In genomic region chr11:55032286-55032685, GRCm38 (mm10) we compare ENCODE assay signal across 8 mouse cellular contexts. TPM values are rescaled to one million over a fixed set of nuclear protein-coding genes. Genes with fewer than 3 reads are reported as not detected.
DNase-seq lines count a peak whose midpoint lies in the region; ATAC-seq and TF ChIP-seq lines count a peak whose summit lies in the region.

No protein-coding gene starts in this region.

- no peak for ATAC-seq in forebrain, embryonic 12.5 days (ENCODE audit: low FRiP score)
- ATAC-seq in liver, embryonic 12.5 days, result no peak

- H3K4me1 ChIP-seq in forebrain, embryonic 12.5 days, result peaks cover 27% of the 10 kb centered on the region
- peaks cover 39% of the 10 kb centered on the region for H3K4me1 ChIP-seq in liver, embryonic 12.5 days

- peak overlapping the region; percentile 58; the same call in 1 of the 2 replicates for H3K9ac ChIP-seq in forebrain, embryonic 12.5 days
- H3K9ac ChIP-seq in liver, embryonic 12.5 days, result peak overlapping the region; percentile 54

- H3K9me3 ChIP-seq in forebrain, embryonic 12.5 days, result no peaks in the 10 kb centered on the region
- H3K9me3 ChIP-seq in liver, embryonic 12.5 days (replicated peaks), result no peaks in the 10 kb centered on the region

- peak overlapping the region; percentile 96 for H3K27ac ChIP-seq in gastrocnemius, adult 2 months
- H3K27ac ChIP-seq in forebrain, embryonic 12.5 days, result no peak overlapping the region
- peak overlapping the region; percentile 62; the same call in 1 of the 2 replicates for H3K27ac ChIP-seq in liver, embryonic 12.5 days

- intact Hi-C loops in gastrocnemius, adult 2 months (cut with DNase I), result loop anchor here (2.0 kb wide), 1 partner anchor 15 kb away; no protein-coding TSS in a partner anchor
- intact Hi-C loops in gastrocnemius, postnatal 36 days (cut with DNase I), result no loop called here

- H3K79me2 ChIP-seq in C2C12 (ENCODE audit: control insufficient read depth, insufficient read depth), result peaks cover 61% of the 10 kb centered on the region

- H3K27me3 ChIP-seq in C2C12 (ENCODE audit: control insufficient read depth, insufficient read depth, insufficient read length), result no peaks in the 10 kb centered on the region
- H3K27me3 ChIP-seq in forebrain, embryonic 12.5 days, result peaks cover 39% of the 10 kb centered on the region
- H3K27me3 ChIP-seq in liver, embryonic 12.5 days (replicated peaks), result peaks cover 22% of the 10 kb centered on the region

- peak overlapping the region; percentile 93 for H3ac ChIP-seq in C2C12 (ENCODE audit: control insufficient read depth, insufficient read length, low read depth)

- no peak for TF ChIP-seq CTCF in gastrocnemius, adult 2 months (IDR thresholded peaks at IDR 0.05)
- TF ChIP-seq CTCF in C2C12 (IDR thresholded peaks at IDR 0.05; ENCODE audit: control insufficient read depth, insufficient read depth, insufficient read length), result no peak

- H3K79me3 ChIP-seq in C2C12 (ENCODE audit: low read depth), result peaks cover 43% of the 10 kb centered on the region

- peaks cover 12% of the 10 kb centered on the region for H3K36me3 ChIP-seq in C2C12 (ENCODE audit: control insufficient read depth, insufficient read depth)
- no peaks in the 10 kb centered on the region for H3K36me3 ChIP-seq in forebrain, embryonic 12.5 days (replicated peaks)
- H3K36me3 ChIP-seq in liver, embryonic 12.5 days, result no peaks in the 10 kb centered on the region

- peak overlapping the region; percentile 73 for H3K4me3 ChIP-seq in gastrocnemius, adult 2 months
- peak overlapping the region; percentile 76 for H3K4me3 ChIP-seq in C2C12 (ENCODE audit: insufficient read depth, poor library complexity, severe bottlenecking)
- peak overlapping the region; percentile 52 for H3K4me3 ChIP-seq in forebrain, embryonic 12.5 days (replicated peaks)
- H3K4me3 ChIP-seq in liver, embryonic 12.5 days, result peak overlapping the region; percentile 61

- H3K4me2 ChIP-seq in forebrain, embryonic 12.5 days, result peak overlapping the region; percentile 95
- H3K4me2 ChIP-seq in liver, embryonic 12.5 days, result peak overlapping the region; percentile 86

- no peak for DNase-seq in gastrocnemius, adult 2 months
- DNase-seq in gastrocnemius, postnatal 36 days, result no peak
- no peak for DNase-seq in ovary, postnatal 10 days (ENCODE audit: low spot score)
- DNase-seq in urinary bladder, postnatal 14 days (ENCODE audit: low spot score), result no peak
- no peak for DNase-seq in right cerebral cortex, postnatal 4 days

- 33% methylated on average over 5 of the region's 5 CpGs for WGBS in forebrain, embryonic 12.5 days
- 19% methylated on average over 5 of the region's 5 CpGs for WGBS in liver, embryonic 12.5 days (ENCODE audit: insufficient replicate concordance)

TF ChIP-seq in C2C12, 6 proteins besides CTCF, POLR2A, EP300 and RAD21:
- TF ChIP-seq MAX (IDR thresholded peaks at IDR 0.05) (no peak), MYOD1 (IDR thresholded peaks at IDR 0.05; ENCODE audit: control insufficient read depth, insufficient read length, low read depth) (no peak), USF1 (IDR thresholded peaks at IDR 0.05; ENCODE audit: low read depth) (no peak), FOSL1 (IDR thresholded peaks at IDR 0.05; ENCODE audit: insufficient read depth, low read length, poor library complexity, severe bottlenecking) (no peak), CEBPB (IDR thresholded peaks at IDR 0.05; ENCODE audit: low read depth) (no peak), MYOG (IDR thresholded peaks at IDR 0.05; ENCODE audit: control insufficient read depth, extremely low read depth, insufficient read length) (no peak)
TF ChIP-seq in C2C12: peak in this region for 0.

RNA-seq across cellular contexts. Expression of gene Anxa6, which starts 1.0 kb away (rescaled TPM):
- 100 to 1,000 TPM; 166 to 187 TPM for total RNA-seq in gastrocnemius, adult 2 months (2021)
- 100 to 1,000 TPM; 168 to 176 TPM for total RNA-seq in gastrocnemius, postnatal 36 days (2021)
- polyA plus RNA-seq in C2C12 (2012; fragmentation: generic; extraction: Trizol), result 628 TPM
- 46.6 and 59.1 TPM in 2 replicates for polyA plus RNA-seq in forebrain, embryonic 12.5 days (2016; fragmentation: Nextera tagmentation; extraction: Ambion mirVana)
- 52.9 and 54.7 TPM in 2 replicates for polyA plus RNA-seq in liver, embryonic 12.5 days (2016; fragmentation: Nextera tagmentation; extraction: Ambion mirVana)

RNA-seq across cellular contexts. Expression of gene Ccdc69, which starts 45.6 kb away (rescaled TPM):
- 1 to 10 TPM; 3.6 to 3.9 TPM for total RNA-seq in gastrocnemius, adult 2 months (2021)
- 1 to 10 TPM; 3.5 to 4.9 TPM for total RNA-seq in gastrocnemius, postnatal 36 days (2021)
- 0.04 TPM for polyA plus RNA-seq in C2C12 (2012; fragmentation: generic; extraction: Trizol)
- 0.13 and 0.42 TPM in 2 replicates for polyA plus RNA-seq in forebrain, embryonic 12.5 days (2016; fragmentation: Nextera tagmentation; extraction: Ambion mirVana)
- polyA plus RNA-seq in liver, embryonic 12.5 days (2016; fragmentation: Nextera tagmentation; extraction: Ambion mirVana), result 1.0 and 1.2 TPM in 2 replicates

Comparison
In these comparisons a context has a peak if more than half of its experiments do, and no peak if none do; other contexts are left out.
1. RNA of gene Anxa6, which starts 1.0 kb away (polyA plus RNA-seq): 628 TPM in C2C12 (single experiment); 46.6 to 59.1 TPM in forebrain, embryonic 12.5 days and 52.9 to 54.7 TPM in liver, embryonic 12.5 days; every median in the first group is over 10 times any median in the second.
2. Peak in every context shown above with its lines, with median percentiles within 50 percentile points of each other: H3K4me3 ChIP-seq.